Mouse (Mus musculus): ENCODE measurements around the gene Sez6l2. TPM values are rescaled to one million over a fixed set of nuclear protein-coding genes. Genes with fewer than 3 reads are reported as not detected.

Gene Sez6l2
- total RNA-seq, 2 experiments from 2014 or later: 6.5 to 6.9 TPM

DNA sequence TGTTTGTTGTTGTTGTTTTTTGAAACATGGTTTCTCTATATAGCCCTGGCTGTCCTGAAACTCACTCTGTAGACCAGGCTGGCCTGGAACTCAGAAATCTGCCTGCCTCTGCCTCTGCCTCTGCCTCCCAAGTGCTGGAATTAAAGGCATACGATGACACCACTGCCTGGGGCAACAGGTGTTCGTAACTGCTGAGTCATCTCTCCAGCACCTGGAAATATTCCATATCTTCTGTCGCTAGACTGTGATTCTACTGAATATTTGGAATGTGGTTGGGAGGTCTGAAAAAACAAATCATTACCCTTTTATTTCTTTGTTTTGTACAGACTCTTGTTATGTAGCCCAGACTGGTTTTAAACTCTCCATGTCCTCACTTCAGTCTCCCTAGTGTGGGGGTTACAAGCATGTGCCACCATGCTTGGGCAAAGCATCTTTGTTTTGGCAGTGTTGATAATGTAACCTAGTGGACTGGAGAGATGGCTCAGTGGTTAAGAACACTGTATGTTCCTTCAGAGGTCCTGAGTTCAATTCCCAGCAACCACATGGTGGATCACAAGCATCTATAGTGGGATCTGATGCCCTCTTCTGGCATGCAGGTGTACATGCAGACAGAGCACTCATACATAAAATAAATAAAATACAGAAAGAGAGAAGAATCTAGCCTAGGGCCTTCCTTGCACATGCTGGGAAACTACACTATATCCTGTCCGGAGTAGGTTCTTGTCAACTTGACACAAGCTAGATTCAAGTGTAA, 53.9 kb downstream of the Sez6l2 start:
- DNase-seq (ENCODE audit: low spot score in 2 of 2): no peak

GRCm38 (mm10) chr7:127007313-127008024, 57.1 kb downstream of the Sez6l2 start:
- DNase-seq (ENCODE audit: low spot score in 2 of 2): no peak

DNA sequence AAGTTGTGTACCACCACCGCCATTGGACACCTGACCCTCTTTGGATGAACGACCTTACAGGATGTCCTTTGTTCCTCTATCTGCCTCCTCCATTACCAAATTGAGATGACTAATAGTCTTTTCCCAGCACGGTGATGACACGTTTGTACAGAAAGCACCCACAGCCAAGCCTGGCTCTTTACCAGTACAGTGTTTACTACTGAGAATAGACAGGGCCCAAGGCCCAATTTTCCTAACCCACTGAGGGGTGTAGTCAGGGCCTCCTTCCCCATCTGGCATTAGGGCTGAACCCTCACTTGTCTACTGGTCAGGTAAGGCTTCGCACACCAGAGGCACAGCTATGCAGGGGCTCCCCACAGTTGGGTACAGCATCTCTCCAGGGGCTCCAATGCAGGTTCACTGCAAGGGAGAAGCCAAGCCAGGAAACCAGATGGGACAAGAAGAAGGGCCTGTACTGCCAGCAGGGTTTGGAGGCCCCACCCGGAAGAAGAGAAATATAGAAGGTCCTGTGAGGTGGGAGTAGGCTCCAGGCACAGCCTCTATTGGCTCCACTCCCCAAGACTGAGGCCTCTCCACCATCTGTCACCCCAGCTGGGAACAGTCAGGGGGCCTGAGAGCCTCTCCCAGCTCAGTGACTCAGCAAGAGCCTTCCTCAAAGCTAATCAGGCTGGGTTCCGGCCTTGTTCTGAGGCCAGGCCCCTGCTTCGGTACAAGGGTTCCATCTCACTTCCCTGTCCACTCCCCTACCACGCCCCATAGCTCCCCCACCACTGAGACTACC, 58.1 kb downstream of the Sez6l2 start:
- peak in 1 of 2 experiments; percentile 66 for DNase-seq (ENCODE audit: low spot score in 2 of 2)

DNA sequence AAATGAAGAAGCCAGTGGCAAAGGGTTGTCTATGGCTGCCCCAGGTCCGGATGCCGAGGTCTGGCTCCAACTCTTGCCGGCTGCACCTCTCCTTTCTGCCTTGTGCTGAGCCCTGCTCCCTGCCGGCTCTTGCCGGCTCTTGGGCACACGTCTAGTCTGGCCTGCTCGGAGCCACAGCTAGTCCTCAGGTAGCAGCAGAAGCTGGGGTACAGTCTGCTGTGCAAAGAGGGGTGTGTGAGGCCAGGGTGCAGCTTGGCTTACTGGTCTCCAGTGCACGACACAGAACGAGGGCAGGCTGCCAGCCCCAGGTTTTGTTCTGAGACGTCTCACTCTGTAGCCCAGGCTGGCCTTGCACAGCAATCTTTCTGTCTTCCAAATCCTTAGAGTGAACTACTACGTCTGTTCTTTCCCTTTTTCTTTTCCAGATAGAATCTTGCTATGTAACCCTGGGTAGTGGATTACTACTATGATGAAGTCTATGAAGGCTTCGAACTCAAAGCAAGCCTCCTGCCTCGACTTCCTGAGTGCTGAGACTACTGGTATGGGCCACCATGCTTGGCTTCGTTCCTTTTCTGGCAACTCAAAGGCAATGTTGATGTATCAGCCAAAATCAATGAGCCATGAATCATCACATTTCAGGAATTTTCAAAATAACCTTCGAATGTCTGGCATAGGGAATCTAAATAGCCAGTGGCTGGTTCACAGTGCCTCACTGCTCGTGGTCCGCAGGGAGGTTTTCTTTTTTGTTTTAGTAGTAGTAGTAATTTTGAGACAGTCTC, 59.1 kb downstream of the Sez6l2 start:
- DNase-seq (ENCODE audit: low spot score in 2 of 2): no peak

GRCm38 (mm10) chr7:127011051-127011450, 60.7 kb downstream of the Sez6l2 start:
- no peak for DNase-seq (ENCODE audit: low spot score in 2 of 2)

DNA sequence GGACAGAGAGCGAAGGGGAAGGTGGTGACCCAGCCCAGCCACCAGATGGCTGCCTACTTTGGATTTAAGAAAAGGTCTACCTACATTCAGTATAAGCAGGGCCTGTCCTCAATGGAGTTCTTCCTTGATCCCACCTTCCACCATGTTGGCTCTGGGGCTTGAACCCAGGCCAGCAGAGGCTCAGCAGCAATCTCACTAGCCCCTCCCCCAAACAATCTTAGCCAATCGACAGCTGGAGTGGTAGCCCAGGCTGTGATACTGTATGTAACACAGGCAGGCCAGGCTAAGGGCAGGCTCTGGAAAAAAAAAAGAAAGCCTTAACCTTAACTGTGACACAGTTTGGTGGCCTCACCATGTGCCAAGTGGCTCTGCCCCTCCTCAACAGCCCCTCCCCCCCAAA, 61.4 kb downstream of the Sez6l2 start:
- no peak for DNase-seq (ENCODE audit: low spot score in 2 of 2)

DNA sequence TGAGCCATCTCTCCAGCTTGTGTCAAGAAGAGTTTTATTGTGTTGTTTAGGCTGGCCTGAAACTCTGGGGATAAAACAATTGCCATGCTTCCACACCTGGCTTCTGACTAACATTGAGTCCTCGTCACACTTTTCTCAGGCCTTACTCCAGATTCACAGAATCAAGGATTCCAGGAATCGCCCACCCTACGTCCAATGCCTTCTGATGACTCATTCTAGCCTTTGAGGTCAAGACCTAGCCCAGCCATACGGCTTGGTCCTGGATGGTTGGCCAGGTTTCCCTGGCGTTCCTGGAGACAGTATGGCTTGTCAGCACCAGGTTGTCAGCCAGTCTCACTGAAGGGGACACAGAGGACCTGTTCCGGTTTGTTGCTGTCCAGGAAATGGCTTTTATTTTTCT, 62.0 kb downstream of the Sez6l2 start:
- no peak for DNase-seq (ENCODE audit: low spot score in 2 of 2)

GRCm38 (mm10) chr7:127012845-127013244, 62.5 kb downstream of the Sez6l2 start:
- no peak for DNase-seq (ENCODE audit: low spot score in 2 of 2)

DNA sequence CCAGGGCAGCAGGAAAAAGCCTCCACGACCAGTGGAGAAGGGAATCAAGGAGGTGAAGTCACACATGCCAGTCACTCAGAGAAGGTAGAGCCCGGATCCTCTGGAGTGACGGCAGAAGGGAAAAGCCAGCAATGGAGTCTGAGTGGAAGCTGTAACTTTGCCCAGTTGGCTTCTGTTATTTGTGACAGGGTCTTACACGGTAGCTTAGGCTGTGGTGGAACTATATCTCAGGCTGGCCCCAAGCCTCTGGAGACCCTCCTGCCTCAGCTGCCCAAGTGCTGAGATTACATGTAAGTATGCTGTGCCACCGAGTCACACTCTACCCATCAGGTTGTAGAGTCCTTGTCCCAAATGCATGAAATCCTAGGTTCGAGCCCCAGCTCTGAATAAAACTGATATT, 63.0 kb downstream of the Sez6l2 start:
- no peak for DNase-seq (ENCODE audit: low spot score in 2 of 2)

DNA sequence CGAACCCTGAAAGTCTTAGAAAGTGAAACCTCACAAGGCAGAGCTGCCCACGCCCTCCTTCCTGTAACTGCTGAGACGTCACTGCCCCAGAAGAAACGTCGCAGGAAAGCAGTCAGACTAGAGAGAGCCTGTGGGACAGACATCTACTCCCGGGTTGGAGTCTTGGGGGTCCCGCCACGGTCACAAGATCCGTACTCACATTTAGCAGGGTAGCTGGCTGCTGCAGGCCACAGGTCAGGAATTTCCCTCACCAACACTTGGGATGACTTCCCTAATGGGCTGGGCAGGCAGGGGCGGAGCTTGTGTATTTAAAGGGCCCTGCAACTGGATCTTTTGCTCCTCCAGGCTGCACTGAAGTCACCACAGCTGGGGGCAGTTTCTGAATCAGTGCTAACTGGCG, 64.0 kb downstream of the Sez6l2 start, which contains the start of gene Mvp:
Gene Mvp (minus strand): TSS at position 302 of the 400 bp plus-strand sequence.
- peak in 1 of 2 experiments; percentile 54 for DNase-seq (ENCODE audit: low spot score in 2 of 2)

DNA sequence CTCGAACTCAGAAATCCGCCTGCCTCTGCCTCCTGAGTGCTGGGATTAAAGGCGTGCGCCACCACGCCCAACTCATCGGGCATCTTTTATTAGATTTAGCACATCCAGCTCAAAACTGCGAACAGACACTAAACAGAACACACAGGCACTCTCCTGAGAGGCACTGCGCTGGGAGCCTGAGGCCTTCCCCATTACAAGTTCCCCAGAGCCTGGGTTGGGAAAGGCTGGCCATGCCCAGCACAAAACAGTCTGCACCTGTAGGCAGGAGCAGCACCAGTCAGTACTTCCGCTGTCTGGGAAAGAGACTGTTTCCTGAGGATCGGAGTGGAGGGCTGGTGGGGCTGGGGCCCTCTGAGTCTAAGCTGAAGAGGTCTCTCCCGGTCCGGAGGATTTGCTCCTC, 64.6 kb downstream of the Sez6l2 start:
- no peak for DNase-seq (ENCODE audit: low spot score in 2 of 2)

DNA sequence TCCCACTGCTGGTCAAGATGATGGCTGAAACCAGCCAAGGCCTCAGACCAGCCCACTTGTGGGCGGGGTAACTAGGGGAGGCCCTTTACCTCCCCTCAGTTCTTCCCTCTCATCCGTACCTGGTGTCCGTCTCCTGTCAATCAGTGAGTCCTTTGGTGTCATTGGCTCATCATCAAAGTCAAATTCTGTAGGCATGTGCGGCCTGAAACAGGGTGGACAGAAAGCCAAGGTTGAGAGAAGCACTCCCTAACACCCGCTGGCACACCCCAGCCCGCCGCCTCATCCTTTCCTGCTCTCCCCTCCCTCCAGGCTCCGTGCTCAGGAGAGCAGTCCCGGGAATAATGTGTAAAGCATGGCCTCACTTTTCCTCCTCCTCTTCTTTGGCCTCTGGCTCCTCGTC, 65.7 kb downstream of the Sez6l2 start:
- peak in 1 of 2 experiments; percentile 14 for DNase-seq (ENCODE audit: low spot score in 2 of 2)

GRCm38 (mm10) chr7:127016481-127016485, 65.9 kb downstream of the Sez6l2 start, which contains the start of gene Pagr1b:
Gene Pagr1b (minus strand): TSS chr7:127016484.
- DNase-seq (ENCODE audit: low spot score in 2 of 2): no peak

DNA sequence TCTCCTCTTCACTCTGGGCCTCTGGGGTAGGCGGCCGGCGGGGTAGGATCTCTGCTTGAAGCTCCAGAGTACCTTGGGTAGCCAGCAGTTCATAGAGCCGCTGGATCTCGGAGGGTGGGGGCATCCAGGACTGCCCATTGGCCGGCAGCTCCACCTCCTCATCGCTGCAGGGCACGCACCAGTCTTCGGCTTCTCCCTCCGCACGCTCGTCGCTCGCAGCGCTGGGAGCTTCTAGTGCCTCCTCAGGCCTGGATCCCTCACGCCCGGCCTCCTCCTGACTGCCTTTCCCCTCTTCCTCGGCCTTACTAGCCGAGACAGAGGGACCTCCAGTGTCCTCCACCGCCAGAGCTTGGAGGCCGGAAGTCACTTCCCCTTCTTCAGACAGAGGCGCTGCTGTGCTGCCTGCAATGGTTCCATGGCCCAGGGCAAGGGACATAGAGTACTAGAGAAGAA, 66.1 kb downstream of the Sez6l2 start:
- peak; percentile 25 to 65 for DNase-seq (ENCODE audit: low spot score in 2 of 2)

- DNase-seq (ENCODE audit: low spot score in 2 of 2): peak; percentile 90 to 97
These were observed 66.9 kb downstream of the Sez6l2 start, which contains the start of gene Pagr1a for GRCm38 (mm10) chr7:127016971-127017949. Gene Pagr1a (minus strand): TSS chr7:127017352.

GRCm38 (mm10) chr7:127017950-127018345, 67.6 kb downstream of the Sez6l2 start:
- DNase-seq (ENCODE audit: low spot score in 2 of 2): no peak

GRCm38 (mm10) chr7:127018416-127019305, 68.3 kb downstream of the Sez6l2 start:
- peak in 1 of 2 experiments; percentile 14 for DNase-seq (ENCODE audit: low spot score in 2 of 2)

DNA sequence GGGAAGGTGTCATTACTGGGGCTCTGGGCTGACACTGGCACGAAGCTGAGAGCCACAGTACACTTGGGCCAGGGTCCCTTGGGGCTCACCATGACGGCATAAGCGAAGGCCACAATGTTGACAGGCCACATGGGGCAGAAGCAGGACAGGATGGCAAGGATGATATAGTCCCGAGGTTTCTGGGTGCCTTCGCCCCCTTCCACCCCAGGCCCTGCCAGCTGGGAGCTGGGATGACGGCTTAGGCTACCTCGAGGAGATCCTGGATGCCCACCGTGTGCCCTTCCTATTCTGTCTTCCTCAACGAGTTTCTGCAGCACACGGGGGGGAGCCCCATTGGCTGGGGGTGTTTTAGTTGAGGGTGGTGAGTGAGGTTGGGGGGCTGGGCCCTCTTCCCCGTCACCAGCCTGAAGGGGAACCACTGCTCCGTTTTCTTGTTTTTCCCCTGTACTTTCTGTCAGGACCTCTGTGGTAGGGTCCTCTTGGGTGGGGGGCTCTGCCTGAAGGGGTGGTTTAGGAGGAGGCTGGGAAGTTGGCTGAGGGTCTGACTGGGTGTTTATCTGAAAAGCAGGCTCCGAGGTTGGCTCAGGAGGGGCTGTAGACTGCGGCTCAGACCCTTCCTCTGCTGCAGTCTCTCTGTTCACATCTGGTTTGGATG, 69.1 kb downstream of the Sez6l2 start:
- no peak for DNase-seq (ENCODE audit: low spot score in 2 of 2)

DNA sequence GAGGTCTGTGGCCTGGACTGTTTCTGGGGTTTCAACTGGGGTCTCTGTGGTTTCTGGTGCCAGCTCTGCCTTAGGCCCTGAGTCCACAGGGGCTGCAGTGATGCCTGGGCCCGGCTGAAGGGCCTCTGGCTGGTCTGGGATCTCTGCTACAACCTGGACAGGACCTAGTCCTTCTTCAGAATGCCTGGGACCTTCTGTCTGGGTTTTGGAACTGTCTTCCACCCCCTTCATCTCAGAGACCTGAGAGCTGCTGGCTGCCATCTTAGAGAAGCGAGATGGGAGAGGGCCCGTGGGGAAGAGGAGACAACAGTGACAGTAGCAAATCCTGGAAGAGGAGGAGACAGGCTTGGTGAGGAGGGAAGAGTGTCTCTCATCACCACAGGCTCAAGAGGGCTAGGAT, 69.7 kb downstream of the Sez6l2 start:
- DNase-seq (ENCODE audit: low spot score in 2 of 2): no peak

Measured in gastrocnemius, postnatal 4 days (tissue).